Mouse (Mus musculus) stomach, postnatal 0 days (tissue): Measurements from ENCODE around the gene S1pr1. TPM values are rescaled to one million over a fixed set of nuclear protein-coding genes. Genes with fewer than 3 reads are reported as not detected.

Experiments
- ATAC-seq: fragments of 200-750 bp; cut with Nextera tagmentation; 2 replicates; pipeline ENCODE4 v1.8.0; 2017; ENCODE audit not compliant: low FRiP score, low TSS enrichment
- DNase-seq: peaks from one replicate; pipeline ENCODE4 v3.0.0-alpha.2; 2016; ENCODE audit warnings: low spot score
- H3K27ac ChIP-seq: fragments of 300-500 bp; sonication (generic); replicated peaks from 2 replicates; pipeline ENCODE4 v1.5.1; 2014; ENCODE audit warnings: mild to moderate bottlenecking, control low read depth
- H3K27me3 ChIP-seq: fragments of 300-500 bp; sonication (generic); 2 replicates; pipeline ENCODE4 v1.6.1; 2014; ENCODE audit warnings: low read length; ENCODE audit not compliant: control insufficient read depth, insufficient read depth
- H3K36me3 ChIP-seq: fragments of 300-500 bp; sonication (generic); 2 replicates; pipeline ENCODE4 v1.6.1; 2014; ENCODE audit warnings: low read length, mixed read lengths; ENCODE audit not compliant: control insufficient read depth, insufficient read depth
- H3K4me1 ChIP-seq: fragments of 300-500 bp; sonication (generic); replicated peaks from 2 replicates; pipeline ENCODE4 v1.6.1; 2014; ENCODE audit warnings: antibody characterized with exemption; ENCODE audit not compliant: control insufficient read depth, insufficient read depth
- H3K4me2 ChIP-seq: fragments of 300-500 bp; sonication (generic); replicated peaks from 2 replicates; pipeline ENCODE4 v1.6.1; 2014; ENCODE audit warnings: low read depth, mild to moderate bottlenecking, control low read depth, moderate library complexity
- H3K4me3 ChIP-seq: fragments of 300-500 bp; sonication (generic); 2 replicates; pipeline ENCODE4 v1.5.1; 2014; ENCODE audit warnings: low read depth, low read length, control low read depth
- H3K9ac ChIP-seq: fragments of 300-500 bp; sonication (generic); 2 replicates; pipeline ENCODE4 v1.6.1; 2014; ENCODE audit warnings: mild to moderate bottlenecking, low read length, control low read depth, mixed read lengths
- H3K9me3 ChIP-seq: fragments of 300-500 bp; sonication (generic); 2 replicates; pipeline ENCODE4 v1.6.1; 2016; ENCODE audit warnings: low read length; ENCODE audit not compliant: control insufficient read depth
- CTCF ChIP-seq: IDR thresholded peaks from 2 replicates; pipeline ENCODE4 v1.5.1; 2016; ENCODE audit warnings: antibody characterized with exemption, low read depth, mild to moderate bottlenecking, moderate library complexity
- EP300 ChIP-seq: optimal IDR thresholded peaks from 2 replicates; pipeline ENCODE3; 2016; ENCODE audit warnings: antibody characterized with exemption
- WGBS: fragments of 180-500 bp; shearing (Covaris S2); extraction: QIAGEN DNeasy Blood & Tissue Kit; methylation state at CpG from one replicate; pipeline ENCODE4 v1.1.7; 2014; 5-methylcytosine and 5-hydroxymethylcytosine counted together
- polyA plus RNA-seq: library from polyadenylated mRNA; unstranded; fragments of >200 nt; fragmentation: Nextera tagmentation; extraction: Ambion mirVana; gene quantifications from 2 replicates; pipeline ENCODE4 v1.2.1, GENCODE M21; 2015

The S1pr1 gene
- polyA plus RNA-seq, 1 experiment from 2014 or later: 6.7 TPM

DNA sequence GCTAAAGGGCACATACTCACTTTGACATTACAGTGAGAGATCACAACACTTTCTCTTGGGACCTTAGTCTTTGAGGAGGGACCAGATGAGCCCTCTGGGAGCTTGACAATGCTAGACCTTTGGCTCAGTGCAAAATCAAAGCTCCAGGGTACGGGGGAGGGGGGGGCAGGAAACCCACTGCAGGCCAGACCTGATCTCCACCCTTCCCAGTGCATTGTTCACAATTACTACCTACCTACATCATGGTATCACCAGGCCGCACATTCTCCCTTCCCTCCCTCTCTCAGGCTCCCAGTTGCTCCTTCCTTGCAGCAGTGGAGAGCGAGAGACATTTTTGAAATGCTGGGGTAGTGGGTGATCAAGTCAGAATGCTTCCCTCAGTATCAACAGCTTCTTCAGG lies 3.5 kb downstream of the S1pr1 start:
- no peak overlapping the region for H3K4me2 ChIP-seq
- no peak overlapping the region for H3K4me3 ChIP-seq

DNA sequence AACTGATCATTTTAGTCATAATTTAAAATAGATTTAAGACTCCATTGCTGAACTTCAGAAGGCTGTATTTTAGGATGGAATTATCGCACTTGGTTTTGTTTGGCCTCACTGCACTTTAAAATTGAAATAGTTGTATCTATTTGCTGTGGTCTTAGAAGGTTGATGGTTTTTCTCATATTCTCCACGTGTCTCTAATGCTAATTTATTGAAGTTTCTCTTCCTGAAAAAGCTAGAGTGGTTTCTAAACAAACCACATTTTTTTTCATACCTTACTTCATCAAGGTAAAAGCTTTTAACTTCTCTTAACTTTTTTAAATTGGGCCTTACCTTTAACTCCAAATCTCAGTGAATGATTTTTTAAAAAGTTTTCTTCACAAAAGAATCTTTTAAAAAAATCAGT lies 4.8 kb downstream of the S1pr1 start:
- H3K27me3 ChIP-seq: no peaks in the 10 kb centered on the region
- TF ChIP-seq EP300: no peak
- TF ChIP-seq CTCF: no peak
- no peak overlapping the region for H3K4me2 ChIP-seq
- no peak overlapping the region for H3K4me3 ChIP-seq
- 61% methylated on average over 2 of the region's 2 CpGs for WGBS
- no peaks in the 10 kb centered on the region for H3K36me3 ChIP-seq
- no peak for DNase-seq
- no peaks in the 10 kb centered on the region for H3K4me1 ChIP-seq
- ATAC-seq: no peak
- no peaks in the 10 kb centered on the region for H3K9me3 ChIP-seq
- H3K27ac ChIP-seq: no peak overlapping the region
- no peak overlapping the region for H3K9ac ChIP-seq

More for the DNA sequence above, 3.5 kb downstream of the S1pr1 start:
- no peaks in the 10 kb centered on the region for H3K27me3 ChIP-seq
- 90% methylated on average over 3 of the region's 3 CpGs for WGBS
- no peak overlapping the region for H3K9ac ChIP-seq
- no peak for ATAC-seq
- no peaks in the 10 kb centered on the region for H3K36me3 ChIP-seq
- no peaks in the 10 kb centered on the region for H3K4me1 ChIP-seq
- no peak for DNase-seq
- H3K9me3 ChIP-seq: no peaks in the 10 kb centered on the region
- no peak overlapping the region for H3K27ac ChIP-seq
- no peak for TF ChIP-seq CTCF
- no peak for TF ChIP-seq EP300

DNA sequence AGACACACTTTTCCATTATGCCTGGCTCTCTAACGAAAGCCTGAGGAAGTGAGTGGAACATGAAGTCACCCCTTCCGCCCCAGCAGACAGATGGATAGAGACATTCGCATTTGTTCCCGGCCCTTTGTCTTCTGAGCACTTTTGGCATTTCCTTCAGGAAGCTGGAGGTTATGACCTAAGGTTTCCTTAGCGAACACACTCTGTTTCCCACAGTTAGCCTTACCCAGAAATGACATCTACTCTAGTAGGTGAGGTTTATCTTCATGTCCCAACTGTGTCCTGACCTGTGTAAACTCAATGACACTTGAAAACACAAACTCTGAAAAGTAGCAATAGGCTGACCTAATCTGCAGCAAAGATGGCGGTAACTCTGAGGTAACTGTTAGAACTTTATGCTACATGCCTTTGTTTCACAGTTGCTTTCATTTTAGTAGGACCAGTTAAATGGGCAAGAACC lies 5.7 kb downstream of the S1pr1 start:
- Histone ChIP-seq H3K4me2 (no peak overlapping the region), H3K9me3 (no peaks in the 10 kb centered on the region), H3K27ac (no peak overlapping the region), H3K4me1 (no peaks in the 10 kb centered on the region), H3K9ac (no peak overlapping the region), H3K4me3 (no peak overlapping the region), H3K27me3 (no peaks in the 10 kb centered on the region), H3K36me3 (no peaks in the 10 kb centered on the region)
- ATAC-seq (peak; percentile 24; the same call in 1 of the 2 replicates), DNase-seq (no peak)
- 74% methylated on average over 6 of the region's 6 CpGs for WGBS
- TF ChIP-seq EP300: no peak
- no peak for TF ChIP-seq CTCF

DNA sequence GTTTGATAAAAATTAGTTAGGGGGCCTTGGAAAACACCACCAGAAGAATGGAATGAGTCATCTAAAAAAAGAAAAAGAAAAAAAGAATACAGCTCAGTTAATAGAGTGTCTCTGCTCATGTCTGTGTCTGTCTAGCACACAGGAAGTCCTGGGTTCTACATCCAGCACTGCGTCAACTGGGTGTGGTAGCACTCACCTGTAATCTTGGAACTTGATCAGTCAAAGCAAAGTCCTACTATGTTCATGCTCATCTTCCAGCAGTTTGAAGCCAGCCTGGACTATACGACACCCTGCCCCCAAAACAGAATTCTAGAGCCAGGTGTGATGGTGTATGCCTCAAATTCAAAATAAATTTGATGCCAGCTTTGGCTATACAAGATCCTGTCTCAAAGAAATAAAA lies 8.1 kb downstream of the S1pr1 start:
- ATAC-seq (no peak), DNase-seq (no peak)
- no peak overlapping the region for H3K4me3 ChIP-seq
- H3K27ac ChIP-seq: no peak overlapping the region
- no peak overlapping the region for H3K4me2 ChIP-seq
- no peaks in the 10 kb centered on the region for H3K9me3 ChIP-seq
- 91% methylated on average over 2 of the region's 2 CpGs for WGBS
- no peaks in the 10 kb centered on the region for H3K4me1 ChIP-seq
- H3K36me3 ChIP-seq: no peaks in the 10 kb centered on the region
- no peak for TF ChIP-seq CTCF
- TF ChIP-seq EP300: no peak
- no peak overlapping the region for H3K9ac ChIP-seq
- no peaks in the 10 kb centered on the region for H3K27me3 ChIP-seq

DNA sequence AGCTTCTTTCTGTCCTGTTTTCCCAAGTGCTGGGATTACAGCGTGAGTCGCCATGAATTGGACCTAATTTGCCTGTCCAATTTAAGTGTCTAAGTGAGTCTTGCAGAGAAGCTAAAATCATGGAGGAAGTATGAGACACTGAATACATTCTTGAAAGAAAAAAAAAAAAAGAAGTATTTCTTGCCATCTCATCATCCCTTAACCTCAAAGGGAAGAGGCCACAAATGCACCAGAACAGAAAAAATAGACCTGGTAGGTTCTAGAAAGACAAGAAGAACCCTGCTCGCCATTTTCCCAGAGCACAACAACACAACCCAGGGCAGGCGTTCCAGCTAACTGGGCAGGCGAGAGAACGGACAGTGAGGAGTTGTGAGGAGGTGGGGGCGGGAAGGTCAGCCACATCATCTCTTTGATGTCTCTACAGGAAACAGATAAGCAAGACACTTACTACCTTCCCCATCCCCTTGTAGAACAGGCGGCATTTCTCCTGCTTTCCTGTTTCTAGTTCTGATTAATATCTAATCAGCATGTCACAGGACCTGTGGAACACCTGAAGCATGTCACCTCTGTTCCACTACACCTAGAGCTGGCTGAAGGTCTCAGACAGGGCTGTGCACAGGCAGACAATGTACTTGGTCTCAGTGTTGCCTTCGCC lies 10.5 kb downstream of the S1pr1 start:
- Histone ChIP-seq H3K9ac (no peak overlapping the region), H3K36me3 (no peaks in the 10 kb centered on the region), H3K27ac (no peak overlapping the region), H3K4me1 (no peaks in the 10 kb centered on the region), H3K9me3 (no peaks in the 10 kb centered on the region), H3K4me3 (no peak overlapping the region), H3K27me3 (no peaks in the 10 kb centered on the region), H3K4me2 (no peak overlapping the region)
- DNase-seq (no peak), ATAC-seq (no peak)
- TF ChIP-seq EP300: no peak
- no peak for TF ChIP-seq CTCF
- WGBS: 83% methylated on average over 9 of the region's 9 CpGs

DNA sequence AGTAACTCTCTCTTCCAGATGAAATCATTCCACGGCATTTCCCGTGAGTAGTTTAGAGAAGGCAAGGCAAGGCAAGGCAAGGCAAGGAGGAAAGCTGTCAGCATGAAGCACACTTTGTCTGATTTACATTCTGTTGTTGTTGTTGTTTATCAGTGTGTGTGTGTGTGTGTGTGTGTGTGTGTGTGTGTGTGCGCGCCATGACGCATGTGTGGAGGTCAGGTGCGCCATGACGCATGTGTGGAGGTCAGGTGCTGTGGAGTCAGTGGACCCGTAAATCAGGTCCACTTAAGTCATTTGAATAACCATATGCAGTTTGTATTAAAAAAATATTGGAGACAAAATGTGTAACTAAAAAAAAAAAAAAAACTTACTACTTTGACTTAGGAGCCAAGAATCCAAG lies 11.2 kb downstream of the S1pr1 start:
- H3K9ac ChIP-seq: no peak overlapping the region
- ATAC-seq: no peak
- H3K9me3 ChIP-seq: no peaks in the 10 kb centered on the region
- no peak for DNase-seq
- WGBS: 94% methylated on average over 8 of the region's 8 CpGs
- no peak overlapping the region for H3K4me3 ChIP-seq
- H3K27me3 ChIP-seq: no peaks in the 10 kb centered on the region
- H3K4me1 ChIP-seq: no peaks in the 10 kb centered on the region
- no peak overlapping the region for H3K4me2 ChIP-seq
- TF ChIP-seq CTCF: no peak
- H3K27ac ChIP-seq: no peak overlapping the region
- H3K36me3 ChIP-seq: no peaks in the 10 kb centered on the region
